In genomic region chr7:49373661-49374060, GRCm38 (mm10) we compare ENCODE assay signal across 24 mouse cellular contexts.
DNase-seq lines count a peak whose midpoint lies in the region; ATAC-seq and TF ChIP-seq lines count a peak whose summit lies in the region.
"Had no signal": no experiment of that assay in that cellular context is flagged by ENCODE, and none has a peak within 500 bp of the region (broad histone marks: within the 10 kb centered on the region; RNA-seq: fewer than 3 reads in every experiment).

No protein-coding gene starts in this region.

- H3K9ac ChIP-seq in embryonic facial prominence, embryonic 14.5 days (ENCODE audit: low read depth, low read length) = no peak overlapping the region
- no peak overlapping the region for H3K9ac ChIP-seq in limb, embryonic 13.5 days
- H3K9ac ChIP-seq: liver, embryonic 12.5 days; liver, postnatal 0 days; midbrain, embryonic 12.5 days had no signal

- H3K27ac ChIP-seq in embryonic facial prominence, embryonic 14.5 days (replicated peaks; ENCODE audit: low read depth, low read length) = 0 out of 2 replicates have a peak overlapping the region, but pooled peaks have one; percentile 8
- H3K27ac ChIP-seq in embryonic facial prominence, embryonic 10.5 days (replicated peaks) = no peak overlapping the region
- H3K27ac ChIP-seq in layer of hippocampus, adult 2 months = peak overlapping the region; percentile 62; the same call in 1 of the 2 replicates
- H3K27ac ChIP-seq in limb, embryonic 13.5 days = peak overlapping the region; percentile 15; the same call in 1 of the 2 replicates
- H3K27ac ChIP-seq: hindbrain, embryonic 10.5 days; liver, embryonic 12.5 days; midbrain, embryonic 12.5 days had no signal

- no peak overlapping the region; the same call in 1 of the 2 replicates for H3K4me2 ChIP-seq in embryonic facial prominence, embryonic 14.5 days (ENCODE audit: low read depth, low read length)
- no peak overlapping the region for H3K4me2 ChIP-seq in limb, embryonic 13.5 days (replicated peaks)
- H3K4me2 ChIP-seq: liver, embryonic 12.5 days; midbrain, embryonic 12.5 days had no signal

- no peak for TF ChIP-seq CTCF in layer of hippocampus, adult 2 months (conservative IDR thresholded peaks at IDR 0.05)

- ATAC-seq in embryonic facial prominence, embryonic 14.5 days (ENCODE audit: low read depth) = peak; percentile 2; the same call in 1 of the 2 replicates
- no peak for ATAC-seq in limb, embryonic 13.5 days (ENCODE audit: low FRiP score, low read depth)
- ATAC-seq: activated CD4-positive, CD25-positive, alpha-beta regulatory T cell, adult 4 months; hindbrain, embryonic 16.5 days; liver, embryonic 12.5 days; liver, postnatal 0 days had no signal

- no peaks in the 10 kb centered on the region for H3K9me3 ChIP-seq in embryonic facial prominence, embryonic 14.5 days (ENCODE audit: control insufficient read depth, low read length)
- H3K9me3 ChIP-seq in embryonic facial prominence, embryonic 10.5 days = no peaks in the 10 kb centered on the region
- no peaks in the 10 kb centered on the region for H3K9me3 ChIP-seq in limb, embryonic 13.5 days
- H3K9me3 ChIP-seq: forebrain, embryonic 10.5 days; hindbrain, embryonic 10.5 days; liver, embryonic 12.5 days; midbrain, embryonic 12.5 days had no signal

- H3K27me3 ChIP-seq in embryonic facial prominence, embryonic 14.5 days (replicated peaks; ENCODE audit: control insufficient read depth, insufficient read depth, low read length) = no peaks in the 10 kb centered on the region
- no peaks in the 10 kb centered on the region for H3K27me3 ChIP-seq in embryonic facial prominence, embryonic 10.5 days (replicated peaks; ENCODE audit: low read depth, poor library complexity, severe bottlenecking)
- no peaks in the 10 kb centered on the region for H3K27me3 ChIP-seq in limb, embryonic 13.5 days
- H3K27me3 ChIP-seq: liver, embryonic 12.5 days; megakaryocyte, embryonic 14.5 days had no signal

- no peak overlapping the region for H3K4me3 ChIP-seq in embryonic facial prominence, embryonic 14.5 days (ENCODE audit: low read depth, low read length)
- H3K4me3 ChIP-seq in embryonic facial prominence, embryonic 10.5 days = no peak overlapping the region
- no peak overlapping the region for H3K4me3 ChIP-seq in layer of hippocampus, adult 2 months
- H3K4me3 ChIP-seq in limb, embryonic 13.5 days = no peak overlapping the region
- H3K4me3 ChIP-seq: forebrain, embryonic 10.5 days; hindbrain, embryonic 10.5 days; liver, embryonic 12.5 days; megakaryocyte, embryonic 14.5 days; midbrain, embryonic 12.5 days had no signal

- 67% methylated on average over 3 of the region's 3 CpGs for WGBS in embryonic facial prominence, embryonic 14.5 days
- 89% methylated on average over 3 of the region's 3 CpGs for WGBS in embryonic facial prominence, embryonic 10.5 days
- WGBS in limb, embryonic 13.5 days = 48% methylated on average over 3 of the region's 3 CpGs

- 0 out of 2 replicates have a peak, but pooled peaks cover 2% of the 10 kb centered on the region for H3K36me3 ChIP-seq in embryonic facial prominence, embryonic 14.5 days (ENCODE audit: control insufficient read depth, insufficient read depth, low read length)
- no peaks in the 10 kb centered on the region for H3K36me3 ChIP-seq in embryonic facial prominence, embryonic 10.5 days (replicated peaks)
- H3K36me3 ChIP-seq in limb, embryonic 13.5 days = no peaks in the 10 kb centered on the region
- H3K36me3 ChIP-seq: forebrain, embryonic 10.5 days; hindbrain, embryonic 10.5 days; liver, embryonic 12.5 days; midbrain, embryonic 12.5 days had no signal

- no peak for DNase-seq in embryonic facial prominence, embryonic 14.5 days (ENCODE audit: low spot score)
- DNase-seq in embryonic facial prominence, embryonic 10.5 days (ENCODE audit: low spot score) = no peak
- no peak for DNase-seq in layer of hippocampus, adult 2 months (ENCODE audit: low spot score in 2 of 2)
- no peak for DNase-seq in layer of hippocampus, adult 11-12 months (ENCODE audit: low spot score)
- peak; percentile 80 for DNase-seq in telencephalon, adult 2 months (ENCODE audit: low read depth, low spot score)
- DNase-seq in heart, adult 9 months (ENCODE audit: low spot score in 2 of 2) = no peak
- DNase-seq: adrenal gland, adult 2 months; adrenal gland, postnatal 36 days; cerebellum, adult 2 months; cerebellum, postnatal 25 days; heart, postnatal 14 days; kidney, adult 18-20 months; kidney, postnatal 36 days; layer of hippocampus, postnatal 36 days; liver, postnatal 0 days; lung, postnatal 4 days had no signal

- 0 out of 2 replicates have a peak, but pooled peaks cover 8% of the 10 kb centered on the region for H3K4me1 ChIP-seq in embryonic facial prominence, embryonic 14.5 days (ENCODE audit: control insufficient read depth, insufficient read depth, low read length)
- peaks cover 26% of the 10 kb centered on the region for H3K4me1 ChIP-seq in embryonic facial prominence, embryonic 10.5 days
- H3K4me1 ChIP-seq in limb, embryonic 13.5 days = peaks cover 42% of the 10 kb centered on the region
- H3K4me1 ChIP-seq: liver, embryonic 12.5 days; megakaryocyte, embryonic 14.5 days had no signal
